Mouse (Mus musculus): ENCODE results near the gene Slc37a2. TPM values are rescaled to one million over a fixed set of nuclear protein-coding genes. Genes with fewer than 3 reads are reported as not detected.

Slc37a2 gene
- polyA plus RNA-seq, 1 experiment = 1.2 TPM

GRCm38 (mm10) chr9:37225581-37225980, 30.0 kb downstream of the Slc37a2 start:
- no peak overlapping the region for H3K4me3 ChIP-seq (replicated peaks)
- TF ChIP-seq GATA1 (IDR thresholded peaks at IDR 0.05; ENCODE audit: borderline replicate concordance, low read length) (no peak), FLI1 (IDR thresholded peaks at IDR 0.05; ENCODE audit: low read length) (no peak)
- H3K36me3 ChIP-seq (replicated peaks; ENCODE audit: low read length) = peaks cover 12% of the 10 kb centered on the region
- peaks cover 20% of the 10 kb centered on the region for H3K4me1 ChIP-seq
- no peaks in the 10 kb centered on the region for H3K27me3 ChIP-seq (replicated peaks)
- H3K9me3 ChIP-seq = no peaks in the 10 kb centered on the region

GRCm38 (mm10) chr9:37220755-37221154, 34.8 kb downstream of the Slc37a2 start:
- H3K4me1 ChIP-seq = no peaks in the 10 kb centered on the region
- TF ChIP-seq GATA1 (IDR thresholded peaks at IDR 0.05; ENCODE audit: borderline replicate concordance, low read length) = no peak
- H3K27me3 ChIP-seq (replicated peaks) = peaks cover 1% of the 10 kb centered on the region
- H3K4me3 ChIP-seq (replicated peaks) = no peak overlapping the region
- H3K36me3 ChIP-seq (replicated peaks; ENCODE audit: low read length) = peaks cover 12% of the 10 kb centered on the region
- H3K9me3 ChIP-seq = no peaks in the 10 kb centered on the region

- TF ChIP-seq GATA1 (IDR thresholded peaks at IDR 0.05; ENCODE audit: borderline replicate concordance, low read length) (no peak), FLI1 (IDR thresholded peaks at IDR 0.05; ENCODE audit: low read length) (no peak)
- peaks cover 1% of the 10 kb centered on the region for H3K27me3 ChIP-seq (replicated peaks)
- H3K4me3 ChIP-seq (replicated peaks) = no peak overlapping the region
- no peaks in the 10 kb centered on the region for H3K36me3 ChIP-seq (replicated peaks; ENCODE audit: low read length)
- no peaks in the 10 kb centered on the region for H3K4me1 ChIP-seq
- no peaks in the 10 kb centered on the region for H3K9me3 ChIP-seq
Measured at GRCm38 (mm10) chr9:37214327-37215060, 41.0 kb downstream of the Slc37a2 start.

GRCm38 (mm10) chr9:37213060-37213738, 42.3 kb downstream of the Slc37a2 start:
- Histone ChIP-seq H3K4me3 (replicated peaks) (no peak overlapping the region), H3K36me3 (replicated peaks; ENCODE audit: low read length) (no peaks in the 10 kb centered on the region), H3K27me3 (replicated peaks) (peaks cover 1% of the 10 kb centered on the region), H3K9me3 (no peaks in the 10 kb centered on the region), H3K4me1 (peaks cover 9% of the 10 kb centered on the region)
- TF ChIP-seq GATA1 (IDR thresholded peaks at IDR 0.05; ENCODE audit: borderline replicate concordance, low read length) (no peak), FLI1 (IDR thresholded peaks at IDR 0.05; ENCODE audit: low read length) (no peak)

GRCm38 (mm10) chr9:37207929-37208411, 47.6 kb downstream of the Slc37a2 start, which contains the start of gene Tmem218:
TSS of gene Tmem218 (plus strand) at chr9:37208223.
- peaks cover 2% of the 10 kb centered on the region for H3K27me3 ChIP-seq (replicated peaks)
- H3K4me1 ChIP-seq = peaks cover 20% of the 10 kb centered on the region
- peak within 1 kb of the TSS; percentile 92 for H3K4me3 ChIP-seq (replicated peaks)
- TF ChIP-seq FLI1 (IDR thresholded peaks at IDR 0.05; ENCODE audit: low read length) (no peak), GATA1 (IDR thresholded peaks at IDR 0.05; ENCODE audit: borderline replicate concordance, low read length) (no peak)
- no peaks in the 10 kb centered on the region for H3K9me3 ChIP-seq
- no peaks in the 10 kb centered on the region for H3K36me3 ChIP-seq (replicated peaks; ENCODE audit: low read length)

- H3K4me1 ChIP-seq = peaks cover 18% of the 10 kb centered on the region
- TF ChIP-seq GATA1 (IDR thresholded peaks at IDR 0.05; ENCODE audit: borderline replicate concordance, low read length) (no peak), FLI1 (IDR thresholded peaks at IDR 0.05; ENCODE audit: low read length) (no peak)
- peaks cover 21% of the 10 kb centered on the region for H3K27me3 ChIP-seq (replicated peaks)
- H3K4me3 ChIP-seq (replicated peaks) = no peak overlapping the region
- H3K9me3 ChIP-seq = no peaks in the 10 kb centered on the region
- no peaks in the 10 kb centered on the region for H3K36me3 ChIP-seq (replicated peaks; ENCODE audit: low read length)
Measured at GRCm38 (mm10) chr9:37203884-37204283, 51.7 kb downstream of the Slc37a2 start.

- no peak overlapping the region for H3K4me3 ChIP-seq (replicated peaks)
- H3K27me3 ChIP-seq (replicated peaks) = peaks cover 30% of the 10 kb centered on the region
- TF ChIP-seq GATA1 (IDR thresholded peaks at IDR 0.05; ENCODE audit: borderline replicate concordance, low read length) = no peak
- no peak for TF ChIP-seq FLI1 (IDR thresholded peaks at IDR 0.05; ENCODE audit: low read length)
- no peaks in the 10 kb centered on the region for H3K9me3 ChIP-seq
- H3K36me3 ChIP-seq (replicated peaks; ENCODE audit: low read length) = no peaks in the 10 kb centered on the region
- H3K4me1 ChIP-seq = no peaks in the 10 kb centered on the region; the same call in 1 of the 2 replicates
Measured at GRCm38 (mm10) chr9:37200414-37200813, 55.1 kb downstream of the Slc37a2 start.

- no peaks in the 10 kb centered on the region for H3K9me3 ChIP-seq
- H3K27me3 ChIP-seq (replicated peaks) = peaks cover 29% of the 10 kb centered on the region
- no peak overlapping the region for H3K4me3 ChIP-seq (replicated peaks)
- H3K36me3 ChIP-seq (replicated peaks; ENCODE audit: low read length) = no peaks in the 10 kb centered on the region
- TF ChIP-seq GATA1 (IDR thresholded peaks at IDR 0.05; ENCODE audit: borderline replicate concordance, low read length) = no peak
- TF ChIP-seq FLI1 (IDR thresholded peaks at IDR 0.05; ENCODE audit: low read length) = no peak
- no peaks in the 10 kb centered on the region for H3K4me1 ChIP-seq
Measured at GRCm38 (mm10) chr9:37197067-37197466, 58.5 kb downstream of the Slc37a2 start.

- no peak for TF ChIP-seq FLI1 (IDR thresholded peaks at IDR 0.05; ENCODE audit: low read length)
- no peak for TF ChIP-seq GATA1 (IDR thresholded peaks at IDR 0.05; ENCODE audit: borderline replicate concordance, low read length)
- Histone ChIP-seq H3K36me3 (replicated peaks; ENCODE audit: low read length) (no peaks in the 10 kb centered on the region), H3K9me3 (peaks cover 8% of the 10 kb centered on the region), H3K4me3 (replicated peaks) (no peak overlapping the region), H3K27me3 (replicated peaks) (peaks cover 9% of the 10 kb centered on the region), H3K4me1 (peaks cover 2% of the 10 kb centered on the region; the same call in 1 of the 2 replicates)
Measured at GRCm38 (mm10) chr9:37188024-37188423, 67.5 kb downstream of the Slc37a2 start.

GRCm38 (mm10) chr9:37187407-37187806, 68.1 kb downstream of the Slc37a2 start:
- H3K36me3 ChIP-seq (replicated peaks; ENCODE audit: low read length) = no peaks in the 10 kb centered on the region
- H3K4me1 ChIP-seq = peaks cover 4% of the 10 kb centered on the region; the same call in 1 of the 2 replicates
- peaks cover 8% of the 10 kb centered on the region for H3K9me3 ChIP-seq
- no peak overlapping the region for H3K4me3 ChIP-seq (replicated peaks)
- TF ChIP-seq FLI1 (IDR thresholded peaks at IDR 0.05; ENCODE audit: low read length) (no peak), GATA1 (IDR thresholded peaks at IDR 0.05; ENCODE audit: borderline replicate concordance, low read length) (no peak)
- H3K27me3 ChIP-seq (replicated peaks) = peaks cover 9% of the 10 kb centered on the region

Data from megakaryocyte, embryonic 14.5 days (primary cell).